Mouse (Mus musculus): ENCODE results near the gene Cd6.

Cd6 gene

DNA sequence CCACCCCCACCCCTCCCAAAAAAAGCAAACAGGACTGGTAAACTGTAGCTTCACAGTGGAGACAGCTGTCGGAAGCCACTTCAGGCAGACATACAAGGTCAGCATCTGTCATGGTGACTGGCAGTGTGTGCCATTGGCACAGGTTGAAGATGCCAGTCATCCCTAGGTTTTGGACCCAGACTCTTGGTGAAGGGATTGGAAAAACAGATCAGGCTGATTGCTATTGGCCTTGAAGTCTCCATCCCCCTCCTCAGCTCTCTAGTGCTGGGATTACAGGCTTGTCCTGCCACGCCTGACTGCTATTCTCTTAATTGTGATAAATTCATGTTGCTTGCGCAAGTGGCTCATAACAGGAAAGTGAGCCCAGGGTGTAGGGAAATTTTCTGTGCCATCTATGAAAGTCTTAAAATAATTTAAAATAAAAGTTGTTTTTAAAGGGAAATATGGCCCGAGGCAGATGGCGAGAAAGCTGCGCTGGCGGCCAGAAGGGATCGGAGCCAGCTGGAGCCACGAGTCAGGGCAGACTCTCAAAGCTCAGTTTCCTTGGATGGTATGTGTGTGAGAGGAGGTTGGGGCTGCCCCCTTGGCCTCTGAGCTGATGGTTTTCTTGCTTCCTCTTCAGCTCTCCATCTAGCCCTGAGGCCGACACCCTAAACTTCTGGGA is 44.9 kb downstream of the Cd6 start:
- POLR2A ChIA-PET: interaction anchor here in 3 of 4 experiments (0.5 to 0.6 kb wide), 3 partner anchors 14 to 207 kb away, joined by 3 read pairs; no protein-coding TSS in a partner anchor
- CTCF ChIA-PET: interaction anchor here in 2 of 4 experiments (0.7 to 0.9 kb wide), 2 partner anchors 12 to 198 kb away, joined by 3 read pairs; no protein-coding TSS in a partner anchor

DNA sequence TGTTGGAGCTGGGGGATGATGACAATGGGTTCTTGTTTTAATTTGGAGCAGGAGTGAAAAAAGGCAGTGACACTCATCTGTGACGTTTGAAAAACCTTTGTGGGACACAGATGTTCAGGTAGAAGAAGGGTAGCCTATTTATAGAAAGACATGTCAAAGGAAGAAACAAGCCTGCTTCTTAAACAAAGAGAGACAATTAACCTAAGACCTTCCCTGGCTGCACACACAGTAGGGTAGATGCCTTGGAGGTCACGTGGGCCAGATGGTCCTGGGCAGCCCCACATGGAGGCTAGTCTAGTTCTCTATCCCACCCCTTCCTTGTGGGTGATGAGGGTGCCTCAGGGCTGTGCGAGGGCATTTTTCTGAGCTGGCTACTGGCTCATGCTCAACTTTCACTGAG is 45.8 kb downstream of the Cd6 start:
- CTCF ChIA-PET: interaction anchor here in 2 of 4 experiments (0.7 to 1.5 kb wide), 2 partner anchors 74 to 199 kb away, joined by 3 to 5 read pairs; no protein-coding TSS in a partner anchor
- POLR2A ChIA-PET: interaction anchor here in 3 of 4 experiments (0.5 to 1.2 kb wide), 5 partner anchors 10 to 108 kb away, joined by 3 to 7 read pairs (median 3); no protein-coding TSS in a partner anchor

DNA sequence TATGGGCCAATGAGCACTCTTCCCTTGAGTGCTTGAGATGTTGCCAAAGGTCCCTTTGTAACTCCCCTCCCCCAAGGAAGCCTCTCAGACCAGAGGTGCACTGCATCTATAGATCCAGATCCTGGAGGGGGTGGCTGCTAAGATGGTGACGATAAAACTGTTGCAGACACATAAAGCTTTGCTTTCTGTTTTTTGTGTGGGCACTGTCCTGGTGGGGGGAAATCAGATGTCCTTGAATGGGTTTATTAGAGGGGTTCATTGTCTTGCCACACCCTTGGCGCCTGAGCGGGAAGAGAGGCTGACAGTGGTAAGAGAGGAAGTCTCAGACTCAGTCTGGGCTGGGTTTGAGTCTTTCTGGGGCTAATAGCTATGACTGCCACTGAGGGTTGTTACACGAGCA is 46.7 kb downstream of the Cd6 start:
- CTCF ChIA-PET: interaction anchor here in 3 of 4 experiments (0.6 to 1.5 kb wide), 3 partner anchors 69 to 127 kb away, joined by 5 to 6 read pairs (median 5); no protein-coding TSS in a partner anchor
- POLR2A ChIA-PET: interaction anchor here in 2 of 4 experiments (0.9 to 1.2 kb wide), 5 partner anchors 11 to 108 kb away, joined by 3 to 7 read pairs (median 3); no protein-coding TSS in a partner anchor

DNA sequence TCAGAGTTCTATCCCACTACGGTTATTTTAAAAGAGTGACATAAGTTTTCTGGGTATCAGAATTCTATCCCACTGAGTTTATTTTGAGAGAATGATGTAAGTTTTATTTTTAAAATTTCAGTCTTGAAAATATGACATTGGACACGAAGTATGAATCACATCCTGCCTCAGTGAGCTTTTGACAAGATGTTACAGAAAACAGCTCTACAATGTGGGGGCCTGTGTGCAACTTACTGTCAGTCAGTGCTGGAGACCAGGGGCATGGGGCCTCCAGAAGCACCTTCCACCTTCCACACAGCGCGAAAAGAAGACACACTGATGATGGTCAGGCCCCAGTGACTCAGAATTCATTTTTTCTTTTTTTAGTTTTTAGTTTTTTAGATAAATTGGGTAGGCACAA is 48.2 kb downstream of the Cd6 start:
- CTCF ChIA-PET: no interaction called here
- POLR2A ChIA-PET: interaction anchor here in 1 of 4 experiments (1.4 kb wide), 1 partner anchor 40 kb away, joined by 3 read pairs; no protein-coding TSS in a partner anchor

DNA sequence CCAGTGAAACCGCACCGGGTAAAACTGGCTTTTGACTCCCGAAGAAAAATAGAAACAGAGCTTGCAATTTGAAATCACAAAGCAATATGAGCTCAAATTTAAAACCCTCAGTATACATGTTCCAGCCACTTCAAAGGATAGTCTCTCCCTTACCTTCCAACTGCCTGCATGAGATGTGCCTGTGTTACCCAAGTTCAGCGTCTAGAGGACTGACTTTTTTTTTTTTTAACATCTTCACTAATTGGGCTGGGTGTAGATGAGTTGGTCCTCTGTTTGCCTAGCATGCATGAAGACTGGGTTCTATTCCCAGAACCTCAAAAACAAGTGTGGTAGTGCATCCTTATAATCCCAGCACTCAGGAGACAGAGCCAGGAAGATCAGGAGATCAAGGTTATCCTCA is 53.0 kb downstream of the Cd6 start:
- ChIA-PET POLR2A (interaction anchor here in 1 of 4 experiments (0.7 kb wide), 1 partner anchor 161 kb away, joined by 3 read pairs; no protein-coding TSS in a partner anchor), CTCF (no interaction called here)

DNA sequence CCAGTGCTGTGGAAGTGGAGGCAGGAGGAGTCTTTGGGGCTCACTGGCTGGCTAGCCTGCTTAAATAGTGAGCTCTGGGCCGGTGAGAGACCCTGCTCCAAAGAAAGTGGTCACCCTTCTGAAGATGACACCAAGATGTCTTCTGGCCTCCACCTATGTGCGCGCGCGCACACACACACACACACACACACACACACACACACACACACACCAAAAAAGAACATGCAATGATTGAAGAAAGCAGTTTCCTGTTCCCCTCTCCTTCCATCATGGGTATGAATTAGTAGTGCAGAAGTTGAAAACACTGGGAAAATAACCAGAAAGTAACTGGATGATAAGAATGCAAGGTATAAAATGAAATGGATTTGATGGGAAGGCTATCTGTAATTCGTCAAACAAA is 55.7 kb downstream of the Cd6 start:
- ChIA-PET POLR2A (interaction anchor here in 1 of 4 experiments (0.9 kb wide), 1 partner anchor 17 kb away, joined by 4 read pairs; no protein-coding TSS in a partner anchor), CTCF (interaction anchor here in 1 of 4 experiments (0.5 kb wide), 1 partner anchor 426 kb away, joined by 5 read pairs; no protein-coding TSS in a partner anchor)

DNA sequence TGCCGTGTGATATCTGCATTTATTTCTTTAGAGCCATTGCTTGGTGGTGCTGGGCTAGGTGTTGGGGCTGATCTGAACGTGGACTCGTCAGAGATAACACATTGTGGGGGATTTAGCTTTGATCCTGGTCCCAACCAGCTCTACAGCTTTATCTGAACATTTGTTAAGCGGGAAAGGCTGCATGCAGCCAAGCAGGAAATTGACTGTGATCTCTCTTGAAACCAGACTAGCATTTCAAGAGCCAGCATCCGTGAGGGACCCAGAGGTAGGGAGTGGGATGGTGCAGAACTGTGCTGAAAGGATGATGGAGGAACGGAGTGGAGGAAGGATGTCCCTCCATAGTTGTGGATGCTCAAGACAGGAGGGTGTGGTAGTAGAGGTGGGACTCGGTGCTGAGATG is 56.5 kb downstream of the Cd6 start:
- ChIA-PET POLR2A (no interaction called here), CTCF (no interaction called here)

DNA sequence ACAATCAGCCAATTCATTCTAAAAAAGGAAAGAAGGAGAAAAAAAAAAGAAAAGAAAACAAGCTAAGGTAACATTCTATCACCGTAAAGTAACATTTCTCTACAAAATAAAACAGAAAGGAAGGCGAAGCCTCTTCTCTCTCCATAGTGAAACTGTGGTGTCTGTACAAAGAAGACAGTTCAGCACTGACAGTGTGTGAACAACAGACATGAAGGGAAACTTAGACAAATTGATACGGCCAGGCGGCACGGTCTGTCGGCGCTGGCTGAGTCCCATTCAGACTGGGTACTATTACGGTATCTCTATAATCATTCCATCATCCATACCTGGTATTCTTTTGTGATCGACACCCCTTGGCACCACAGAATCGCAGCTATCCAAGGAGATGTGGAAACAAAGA is 57.0 kb downstream of the Cd6 start:
- POLR2A ChIA-PET: no interaction called here
- CTCF ChIA-PET: no interaction called here

DNA sequence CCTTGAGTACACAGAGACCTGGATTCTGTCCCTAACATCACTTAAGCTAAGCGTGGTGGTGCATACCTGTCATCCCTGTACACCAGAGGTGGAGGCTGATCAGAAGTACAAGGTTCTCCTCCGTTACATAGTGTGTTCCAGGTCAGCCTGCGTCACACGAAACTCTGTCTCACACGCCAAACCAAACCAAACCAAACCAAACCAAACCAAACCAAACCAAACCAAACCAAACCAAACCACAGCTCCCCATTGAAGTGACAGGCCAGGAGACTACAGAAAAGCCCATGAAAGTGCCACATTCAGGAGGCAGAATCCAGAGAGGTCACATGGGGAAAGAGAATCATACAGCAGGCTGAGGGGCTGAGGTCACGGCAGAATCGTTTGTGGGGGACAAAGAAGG is 57.9 kb downstream of the Cd6 start:
- CTCF ChIA-PET: no interaction called here
- POLR2A ChIA-PET: no interaction called here

DNA sequence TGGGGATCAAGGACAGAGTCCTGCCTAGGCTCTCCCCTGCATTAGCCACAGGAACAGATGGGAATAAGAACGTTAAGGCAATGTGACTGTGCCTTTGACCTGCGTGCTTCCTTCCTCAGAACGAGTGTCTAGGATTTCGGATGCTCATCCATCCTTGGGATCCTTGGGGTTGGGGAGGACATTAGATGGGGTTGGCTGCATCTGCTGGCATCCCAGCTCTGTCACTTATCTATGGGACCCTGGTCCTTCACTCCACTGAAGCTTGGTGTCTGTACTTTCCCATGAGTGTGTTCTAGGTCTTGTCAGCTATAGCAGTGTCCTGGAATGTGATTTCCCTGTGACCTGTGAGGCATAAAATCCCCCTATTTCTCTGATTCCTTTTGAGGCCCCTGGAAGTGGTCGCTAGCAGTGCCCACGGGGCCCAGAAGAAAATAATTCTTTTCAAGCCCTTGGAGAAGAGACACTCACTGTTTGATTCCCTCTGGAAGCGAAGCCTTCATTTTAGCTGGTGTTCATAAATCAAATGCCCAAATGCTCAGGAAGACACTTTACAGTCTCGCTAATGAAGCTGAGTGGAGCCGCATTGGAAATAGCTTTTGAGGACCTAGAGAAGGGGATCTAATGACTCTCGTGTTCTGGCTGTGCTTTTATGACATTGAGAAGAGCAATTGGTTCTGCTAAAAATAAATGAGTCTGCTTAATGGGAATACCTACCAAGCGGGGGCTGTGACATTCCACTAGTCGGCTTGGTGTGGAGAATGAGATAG is 60.2 kb downstream of the Cd6 start:
- POLR2A ChIA-PET: interaction anchor here in 1 of 4 experiments (1.0 to 1.3 kb wide), 2 partner anchors 11 to 94 kb away, joined by 3 read pairs; no protein-coding TSS in a partner anchor
- CTCF ChIA-PET: no interaction called here

DNA sequence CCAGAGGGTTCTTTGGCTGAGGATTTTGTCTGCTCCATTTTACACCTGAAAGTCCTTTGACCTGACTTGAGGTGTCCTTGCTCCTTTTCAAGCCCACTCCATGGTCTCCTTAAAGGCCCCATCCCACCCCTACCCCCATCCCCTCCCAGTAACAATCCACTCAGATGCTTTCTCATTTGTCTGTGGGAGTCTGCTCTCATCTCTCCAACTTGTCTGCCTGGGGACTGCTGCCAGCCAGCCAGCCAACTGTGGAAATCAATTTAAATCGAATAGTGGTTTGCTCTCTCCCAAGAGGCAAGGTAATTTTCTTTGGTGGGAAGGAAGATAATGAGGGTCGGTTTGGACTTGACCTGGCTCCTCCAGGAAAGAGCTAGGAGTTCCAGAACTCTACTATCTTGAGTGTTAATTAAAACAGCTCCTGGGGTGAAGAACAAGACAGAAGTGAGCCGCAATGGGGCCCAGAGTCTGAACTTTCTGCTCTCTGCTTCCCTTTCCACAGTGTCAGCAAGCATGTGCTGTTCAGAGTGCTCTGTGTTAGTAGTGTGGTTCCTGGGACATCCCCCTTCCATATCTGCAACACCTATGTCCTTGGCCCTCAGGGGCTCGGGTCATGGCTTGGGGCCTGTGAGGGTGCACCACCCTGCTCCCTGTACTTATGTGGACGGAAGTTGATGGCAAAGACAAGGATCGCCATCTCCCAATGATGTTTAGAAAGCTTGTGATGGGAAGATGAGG is 61.0 kb downstream of the Cd6 start:
- POLR2A ChIA-PET: interaction anchor here in 2 of 4 experiments (0.5 to 1.3 kb wide), 2 partner anchors 10 to 818 kb away, joined by 3 read pairs; no protein-coding TSS in a partner anchor
- CTCF ChIA-PET: interaction anchor here in 1 of 4 experiments (0.7 kb wide), 1 partner anchor 166 kb away, joined by 7 read pairs; no protein-coding TSS in a partner anchor

DNA sequence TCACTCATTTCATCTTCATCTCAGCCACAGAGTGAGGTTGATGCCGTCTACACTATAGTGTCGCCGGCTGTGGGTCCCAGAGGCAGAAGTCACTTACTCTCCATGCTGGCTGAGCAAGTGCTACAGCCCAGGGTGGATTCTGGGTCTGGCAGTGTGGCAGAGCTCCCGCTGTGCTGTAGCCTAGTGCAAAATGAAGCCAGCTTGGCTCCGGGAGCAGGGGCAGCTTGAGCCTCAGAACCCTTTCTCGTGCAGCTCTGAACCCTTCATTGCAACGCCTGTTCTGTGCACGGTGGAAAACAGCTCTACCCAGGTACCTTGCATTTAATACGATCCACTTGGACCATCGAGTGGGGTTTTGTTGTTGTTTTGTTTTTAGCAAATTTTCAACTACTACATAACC is 62.2 kb downstream of the Cd6 start:
- CTCF ChIA-PET: no interaction called here
- POLR2A ChIA-PET: no interaction called here

DNA sequence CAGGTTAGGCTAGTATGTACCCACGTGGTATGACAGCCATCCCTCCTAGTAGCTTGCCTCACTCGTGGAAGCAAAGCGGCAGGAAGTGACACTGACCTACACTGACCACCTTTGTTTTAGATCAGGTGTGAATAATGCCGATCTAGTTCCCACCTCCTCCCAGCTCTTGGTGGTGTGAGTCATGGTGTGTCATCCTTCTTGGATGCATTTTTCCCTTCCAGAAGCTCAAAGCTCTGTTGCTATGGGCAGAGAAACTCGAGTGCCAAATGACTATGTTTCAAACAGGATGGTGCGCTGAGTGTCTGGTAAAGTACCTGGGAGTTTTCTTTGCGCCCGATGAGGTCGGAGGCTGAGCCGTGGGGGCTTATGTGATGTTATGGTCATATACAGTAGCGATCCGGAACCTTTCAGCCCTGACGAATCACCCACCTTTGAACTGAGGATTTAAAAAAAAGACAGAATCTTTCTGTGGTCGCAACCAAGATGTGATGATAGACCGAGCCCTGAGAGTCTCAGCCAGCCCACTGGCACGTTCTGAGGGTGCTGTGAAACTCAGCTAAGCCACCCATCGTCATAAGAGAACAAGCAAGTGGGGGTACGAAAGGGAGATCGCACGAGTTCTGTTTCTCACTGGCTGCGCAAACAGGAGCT is 66.4 kb downstream of the Cd6 start:
- CTCF ChIA-PET: interaction anchor here in 1 of 4 experiments (0.9 kb wide), 1 partner anchor 173 kb away, joined by 4 read pairs; no protein-coding TSS in a partner anchor
- POLR2A ChIA-PET: interaction anchor here in 1 of 4 experiments (1.3 kb wide), 1 partner anchor 78 kb away, joined by 3 read pairs; no protein-coding TSS in a partner anchor

DNA sequence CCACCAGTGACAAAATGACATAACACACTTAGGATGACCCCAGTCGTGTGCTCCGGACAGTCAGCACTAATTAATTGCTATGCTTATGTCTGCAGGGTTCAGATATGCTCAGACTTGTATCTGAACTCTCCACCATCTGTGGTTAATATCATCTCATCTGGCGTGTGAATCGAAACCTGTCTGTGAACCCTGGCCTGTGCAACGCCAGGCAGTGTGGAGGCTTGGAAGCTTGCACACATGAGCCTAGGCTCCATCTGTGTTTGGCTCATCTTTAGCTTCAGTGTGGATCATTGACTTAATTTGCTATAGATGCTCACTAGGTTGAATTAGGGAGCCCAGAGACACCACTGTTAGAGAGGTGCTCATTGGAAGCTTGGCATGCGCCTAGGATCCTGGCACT is 67.4 kb downstream of the Cd6 start:
- ChIA-PET CTCF (no interaction called here), POLR2A (interaction anchor here in 1 of 4 experiments (1.2 kb wide), 1 partner anchor 133 kb away, joined by 3 read pairs; the partner anchor contains the start of gene Prpf19)

DNA sequence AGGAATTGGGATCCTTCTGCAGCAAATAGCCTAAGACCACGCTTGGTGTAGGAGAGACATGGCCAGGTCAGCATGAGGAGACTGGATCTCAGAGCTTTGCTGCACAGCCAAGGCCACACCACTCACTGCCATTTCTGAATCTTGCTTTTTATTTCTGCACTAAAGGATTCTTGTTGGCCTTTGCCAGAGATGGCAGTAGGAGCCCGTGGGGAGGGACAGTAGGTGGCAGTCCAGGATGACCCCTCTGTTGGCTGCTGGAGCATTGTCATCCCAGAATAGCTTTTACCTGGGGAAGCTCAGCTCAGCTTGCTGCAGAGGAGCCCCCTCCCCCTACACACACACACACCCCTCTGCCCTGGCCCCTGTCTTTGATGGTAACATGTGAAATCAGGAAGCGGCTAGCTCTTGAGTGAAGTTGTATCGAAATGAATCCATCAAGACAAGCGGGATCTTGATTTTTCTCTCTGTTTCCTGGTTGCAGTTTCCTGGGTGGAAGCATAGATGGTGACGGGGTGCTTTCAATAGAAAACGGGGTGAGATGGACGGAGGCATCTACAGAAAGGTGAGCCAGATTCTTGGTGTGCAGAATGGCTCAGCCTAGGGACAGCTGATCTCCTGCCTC is 68.0 kb downstream of the Cd6 start:
- POLR2A ChIA-PET: interaction anchor here in 1 of 4 experiments (1.2 kb wide), 1 partner anchor 133 kb away, joined by 3 read pairs; the partner anchor contains the start of gene Prpf19
- CTCF ChIA-PET: no interaction called here

DNA sequence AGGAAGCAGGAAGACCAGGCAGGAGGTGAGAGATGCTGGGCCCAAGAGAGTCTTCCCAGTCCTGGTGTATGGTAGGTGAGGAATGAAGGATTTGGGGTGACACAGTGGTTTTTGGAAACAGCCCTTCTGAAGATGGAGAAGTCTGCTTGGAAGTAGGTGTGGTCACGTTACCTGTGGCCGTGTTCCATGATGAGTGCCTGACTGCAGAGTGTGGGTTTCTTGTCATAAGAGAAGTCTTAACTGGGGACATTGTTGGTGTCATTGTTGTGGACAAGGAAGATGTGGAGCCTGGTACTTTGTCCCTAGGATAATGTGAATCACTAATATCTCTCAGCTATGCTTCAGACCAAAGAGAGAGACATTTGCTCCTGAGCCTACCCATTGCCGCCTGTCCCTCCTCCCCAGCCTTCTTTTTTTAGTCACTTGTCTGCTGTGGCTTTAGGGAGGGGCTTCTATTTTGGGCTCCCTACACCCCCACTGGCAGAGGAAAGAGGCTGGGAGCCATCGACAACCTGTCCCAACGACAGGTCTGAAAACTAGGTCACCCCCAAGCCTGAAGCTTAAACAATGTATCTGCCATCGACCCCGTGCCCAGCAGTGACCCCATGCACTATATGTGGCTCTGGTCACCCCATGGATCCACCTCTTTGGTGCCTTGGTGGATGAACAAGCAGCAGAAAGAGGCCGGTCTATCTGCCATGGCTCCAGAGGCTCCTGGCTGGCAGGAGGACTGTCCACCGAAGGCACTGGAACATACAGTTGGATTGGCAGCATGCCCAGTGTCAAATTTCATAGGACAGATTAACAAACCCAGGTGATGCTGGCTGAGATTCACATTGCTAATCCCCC is 69.7 kb downstream of the Cd6 start:
- POLR2A ChIA-PET: interaction anchor here in 1 of 4 experiments (0.6 kb wide), 1 partner anchor 151 kb away, joined by 4 read pairs; no protein-coding TSS in a partner anchor

DNA sequence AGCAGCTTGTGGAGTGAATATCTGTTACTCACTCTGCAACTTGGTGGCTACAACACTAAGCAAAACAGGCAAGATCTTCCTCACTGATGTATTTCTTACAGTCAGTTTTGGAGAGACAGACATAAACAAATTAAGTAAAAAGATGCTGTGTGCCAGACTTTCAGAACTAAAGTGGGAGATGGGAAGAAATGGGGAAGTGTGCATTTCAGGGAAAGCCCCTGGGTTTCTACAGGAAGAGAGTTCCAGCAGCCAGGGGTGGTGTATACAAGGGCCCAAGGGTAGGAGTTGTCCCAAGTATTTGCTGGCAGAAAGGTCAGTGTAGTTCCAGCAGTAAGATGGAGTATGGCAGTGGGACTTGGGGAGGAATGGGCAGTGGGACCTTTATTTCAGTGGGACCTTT is 70.3 kb downstream of the Cd6 start:
- ChIA-PET POLR2A (no interaction called here), CTCF (no interaction called here)

More for the DNA sequence above, 69.7 kb downstream of the Cd6 start:
- CTCF ChIA-PET: no interaction called here
